Mouse (Mus musculus) neural tube, embryonic 14.5 days (tissue): Measurements from ENCODE around the gene Cdh23. TPM values are rescaled to one million over a fixed set of nuclear protein-coding genes. Genes with fewer than 3 reads are reported as not detected.

ENCODE experiments used
- ATAC-seq: fragments of 200-750 bp; cut with Nextera tagmentation; 2 replicates; pipeline ENCODE4 v1.8.0; 2017; ENCODE audit warnings: low read depth, mild to moderate bottlenecking, moderate TSS enrichment, moderate library complexity
- H3K27ac ChIP-seq: fragments of 300-500 bp; sonication (generic); 2 replicates; pipeline ENCODE4 v1.5.1; 2014; ENCODE audit warnings: low read depth, mild to moderate bottlenecking, control low read depth, low read length, moderate library complexity, mixed read lengths
- H3K27me3 ChIP-seq: fragments of 300-500 bp; sonication (generic); 2 replicates; pipeline ENCODE4 v1.6.1; 2014; ENCODE audit warnings: low read length; ENCODE audit not compliant: control insufficient read depth, insufficient read depth
- H3K36me3 ChIP-seq: fragments of 300-500 bp; sonication (generic); 2 replicates; pipeline ENCODE4 v1.6.1; 2014; ENCODE audit warnings: low read length, mixed read lengths; ENCODE audit not compliant: control insufficient read depth, insufficient read depth
- H3K4me1 ChIP-seq: fragments of 300-500 bp; sonication (generic); 2 replicates; pipeline ENCODE4 v1.6.1; 2014; ENCODE audit warnings: low read length; ENCODE audit not compliant: control insufficient read depth, insufficient read depth
- H3K4me2 ChIP-seq: fragments of 300-500 bp; sonication (generic); 2 replicates; pipeline ENCODE4 v1.6.1; 2014; ENCODE audit warnings: mild to moderate bottlenecking, low read depth, low read length, control low read depth
- H3K4me3 ChIP-seq: fragments of 300-500 bp; sonication (generic); 2 replicates; pipeline ENCODE4 v1.5.1; 2014; ENCODE audit warnings: low read depth, low read length, control low read depth, mixed read lengths
- H3K9ac ChIP-seq: fragments of 300-500 bp; sonication (generic); replicated peaks from 2 replicates; pipeline ENCODE4 v1.6.1; 2014; ENCODE audit warnings: low read depth, mild to moderate bottlenecking, control low read depth, low read length, mixed read lengths
- H3K9me3 ChIP-seq: fragments of 300-500 bp; sonication (generic); 2 replicates; pipeline ENCODE4 v1.6.1; 2016; ENCODE audit warnings: low read length; ENCODE audit not compliant: control insufficient read depth
- WGBS: fragments of 180-500 bp; shearing (Covaris S2); extraction: QIAGEN DNeasy Blood & Tissue Kit; methylation state at CpG from one replicate; pipeline ENCODE4 v1.1.7; 2014; 5-methylcytosine and 5-hydroxymethylcytosine counted together
- polyA plus RNA-seq: library from polyadenylated mRNA; unstranded; fragments of >200 nt; fragmentation: Nextera tagmentation; extraction: Ambion mirVana; gene quantifications from 2 replicates; pipeline ENCODE4 v1.2.1, GENCODE M21; 2014

Cdh23 gene
- polyA plus RNA-seq, 1 experiment from 2014 or later: 15.4 TPM

GRCm38 (mm10) chr10:60615898-60616297, 80.4 kb downstream of the Cdh23 start:
- no peaks in the 10 kb centered on the region for H3K9me3 ChIP-seq

GRCm38 (mm10) chr10:60612893-60613292, 83.4 kb downstream of the Cdh23 start:
- H3K9ac ChIP-seq: no peak overlapping the region
- H3K27ac ChIP-seq: no peak overlapping the region
- H3K4me3 ChIP-seq: no peak overlapping the region
- no peaks in the 10 kb centered on the region for H3K4me1 ChIP-seq
- no peaks in the 10 kb centered on the region for H3K9me3 ChIP-seq
- no peaks in the 10 kb centered on the region for H3K27me3 ChIP-seq
- H3K36me3 ChIP-seq: no peaks in the 10 kb centered on the region
- no peak overlapping the region for H3K4me2 ChIP-seq
- ATAC-seq: no peak
- 22% methylated on average over 5 of the region's 5 CpGs for WGBS

More at GRCm38 (mm10) chr10:60615898-60616297, 80.4 kb downstream of the Cdh23 start:
- WGBS: 84% methylated on average over 5 of the region's 5 CpGs
- Histone ChIP-seq H3K27ac (no peak overlapping the region), H3K36me3 (no peaks in the 10 kb centered on the region), H3K4me1 (no peaks in the 10 kb centered on the region), H3K4me3 (no peak overlapping the region), H3K27me3 (no peaks in the 10 kb centered on the region), H3K4me2 (no peak overlapping the region), H3K9ac (no peak overlapping the region)
- no peak for ATAC-seq

GRCm38 (mm10) chr10:60607166-60607565, 89.1 kb downstream of the Cdh23 start:
- no peaks in the 10 kb centered on the region for H3K27me3 ChIP-seq
- no peak overlapping the region for H3K9ac ChIP-seq
- H3K36me3 ChIP-seq: no peaks in the 10 kb centered on the region
- H3K4me3 ChIP-seq: no peak overlapping the region
- ATAC-seq: no peak
- 83% methylated on average over 5 of the region's 5 CpGs for WGBS
- H3K4me1 ChIP-seq: no peaks in the 10 kb centered on the region
- H3K4me2 ChIP-seq: no peak overlapping the region
- no peaks in the 10 kb centered on the region for H3K9me3 ChIP-seq
- H3K27ac ChIP-seq: no peak overlapping the region

GRCm38 (mm10) chr10:60606661-60607060, 89.6 kb downstream of the Cdh23 start:
- WGBS: 86% methylated on average over 6 of the region's 6 CpGs
- Histone ChIP-seq H3K4me2 (no peak overlapping the region), H3K9ac (no peak overlapping the region), H3K9me3 (no peaks in the 10 kb centered on the region), H3K27me3 (no peaks in the 10 kb centered on the region), H3K36me3 (no peaks in the 10 kb centered on the region), H3K4me1 (no peaks in the 10 kb centered on the region), H3K27ac (no peak overlapping the region), H3K4me3 (no peak overlapping the region)
- no peak for ATAC-seq

- no peaks in the 10 kb centered on the region for H3K4me1 ChIP-seq
- no peak overlapping the region for H3K4me3 ChIP-seq
- no peak overlapping the region for H3K9ac ChIP-seq
- no peak overlapping the region for H3K4me2 ChIP-seq
- H3K36me3 ChIP-seq: no peaks in the 10 kb centered on the region
- no peak overlapping the region for H3K27ac ChIP-seq
- no peaks in the 10 kb centered on the region for H3K9me3 ChIP-seq
- ATAC-seq: peak; percentile 65; the same call in 1 of the 2 replicates
- H3K27me3 ChIP-seq: peaks cover 10% of the 10 kb centered on the region
- WGBS: 15% methylated on average over 11 of the region's 11 CpGs
Measured at GRCm38 (mm10) chr10:60602235-60602634, 94.1 kb downstream of the Cdh23 start.

- WGBS: 41% methylated on average over 6 of the region's 6 CpGs
- no peak overlapping the region for H3K4me2 ChIP-seq
- ATAC-seq: no peak
Measured at GRCm38 (mm10) chr10:60595166-60595565, 101.1 kb downstream of the Cdh23 start.

GRCm38 (mm10) chr10:60592881-60593575, 103.3 kb downstream of the Cdh23 start:
- Histone ChIP-seq H3K27ac (no peak overlapping the region), H3K36me3 (no peaks in the 10 kb centered on the region), H3K4me3 (no peak overlapping the region), H3K9ac (no peak overlapping the region), H3K9me3 (no peaks in the 10 kb centered on the region), H3K4me1 (peaks cover 11% of the 10 kb centered on the region), H3K4me2 (no peak overlapping the region), H3K27me3 (peaks cover 26% of the 10 kb centered on the region)
- under 1% methylated on average over 22 of the region's 22 CpGs for WGBS
- ATAC-seq: peak; percentile 58

More at GRCm38 (mm10) chr10:60595166-60595565, 101.1 kb downstream of the Cdh23 start:
- H3K9me3 ChIP-seq: no peaks in the 10 kb centered on the region
- no peaks in the 10 kb centered on the region for H3K36me3 ChIP-seq
- no peak overlapping the region for H3K9ac ChIP-seq
- peaks cover 24% of the 10 kb centered on the region for H3K27me3 ChIP-seq
- H3K4me1 ChIP-seq: peaks cover 11% of the 10 kb centered on the region
- H3K4me3 ChIP-seq: no peak overlapping the region
- no peak overlapping the region for H3K27ac ChIP-seq

GRCm38 (mm10) chr10:60591281-60591680, 105.0 kb downstream of the Cdh23 start:
- Histone ChIP-seq H3K4me3 (no peak overlapping the region), H3K27ac (no peak overlapping the region), H3K27me3 (peaks cover 21% of the 10 kb centered on the region), H3K4me2 (no peak overlapping the region), H3K36me3 (no peaks in the 10 kb centered on the region), H3K4me1 (peaks cover 11% of the 10 kb centered on the region), H3K9ac (no peak overlapping the region), H3K9me3 (no peaks in the 10 kb centered on the region)
- no peak for ATAC-seq
- WGBS: 64% methylated on average over 1 of the region's 1 CpGs

- H3K4me3 ChIP-seq: no peak overlapping the region
- ATAC-seq: no peak
- H3K4me1 ChIP-seq: peaks cover 11% of the 10 kb centered on the region
- H3K27me3 ChIP-seq: peaks cover 23% of the 10 kb centered on the region
- no peak overlapping the region for H3K27ac ChIP-seq
- no peaks in the 10 kb centered on the region for H3K36me3 ChIP-seq
- H3K9ac ChIP-seq: no peak overlapping the region
- WGBS: 26% methylated on average over 7 of the region's 7 CpGs
- H3K4me2 ChIP-seq: no peak overlapping the region
- H3K9me3 ChIP-seq: no peaks in the 10 kb centered on the region
Measured at GRCm38 (mm10) chr10:60590241-60590640, 106.0 kb downstream of the Cdh23 start.
